Mouse (Mus musculus): ENCODE data around the gene Sds. TPM values are rescaled to one million over a fixed set of nuclear protein-coding genes. Genes with fewer than 3 reads are reported as not detected.

The Sds gene
- polyA plus RNA-seq, 1 experiment from 2014 or later, result not detected

DNA sequence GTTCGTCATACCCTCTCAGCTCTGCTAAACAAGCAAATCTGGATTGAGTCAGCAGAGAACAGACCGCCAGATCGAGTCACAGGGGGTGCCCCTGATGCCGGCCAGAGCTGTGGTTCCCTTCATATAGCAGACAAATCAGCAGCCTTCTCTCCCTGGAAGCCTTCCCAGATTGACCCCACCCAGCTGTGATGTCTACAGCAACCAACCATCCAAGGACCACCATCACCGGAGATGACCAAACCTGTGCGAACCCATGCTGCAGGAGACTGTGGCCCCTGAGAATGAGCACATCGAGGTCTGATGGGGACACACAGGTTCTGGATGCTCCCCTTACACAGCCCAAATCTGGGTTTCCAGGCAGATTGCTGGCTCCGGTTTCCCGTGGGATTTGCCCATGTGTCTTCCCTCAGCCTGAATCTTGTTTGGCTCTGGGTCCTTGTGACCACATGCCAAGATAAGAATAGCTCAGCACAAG lies 25.9 kb downstream of the Sds start:
- Histone ChIP-seq H3K4me1 (ENCODE audit: control insufficient read depth, insufficient read depth, low read length) (peaks cover 9% of the 10 kb centered on the region), H3K4me3 (ENCODE audit: low read depth, low read length) (peak overlapping the region; percentile 94), H3K36me3 (ENCODE audit: control insufficient read depth, insufficient read depth, low read length) (peaks cover 8% of the 10 kb centered on the region; the same call in 1 of the 2 replicates), H3K27ac (replicated peaks; ENCODE audit: low read depth, low read length) (no peak overlapping the region), H3K9ac (ENCODE audit: low read depth, low read length) (peak overlapping the region; percentile 92; the same call in 1 of the 2 replicates), H3K27me3 (replicated peaks; ENCODE audit: control insufficient read depth, insufficient read depth, low read length) (no peaks in the 10 kb centered on the region), H3K9me3 (ENCODE audit: control insufficient read depth, low read length) (no peaks in the 10 kb centered on the region), H3K4me2 (ENCODE audit: low read depth, low read length) (peak overlapping the region; percentile 92)
- DNase-seq (ENCODE audit: low spot score) (no peak), ATAC-seq (ENCODE audit: low read depth) (no peak)
- WGBS, result 57% methylated on average over 9 of the region's 9 CpGs

DNA sequence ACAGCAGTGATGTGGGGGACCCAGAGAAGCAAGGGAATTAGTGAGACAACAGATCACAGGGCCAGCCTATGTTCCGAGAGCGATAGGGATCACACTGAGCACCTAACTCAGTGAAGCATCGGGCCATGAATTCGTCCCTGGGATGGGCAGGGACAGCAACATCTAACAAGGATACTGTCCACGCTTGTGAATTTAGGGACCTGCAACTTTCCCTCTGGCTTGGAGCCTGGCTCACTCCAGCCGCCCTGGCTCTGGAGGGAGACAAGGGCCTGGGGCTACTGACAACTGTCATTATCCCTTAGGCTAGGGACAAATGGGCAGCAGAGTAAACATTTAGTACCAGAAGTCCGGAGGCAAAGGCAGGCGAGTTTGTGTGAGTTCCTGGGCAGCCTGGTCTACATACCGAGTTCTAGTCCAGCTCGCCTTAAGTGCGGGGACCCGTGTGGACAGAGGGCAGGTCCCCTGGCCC lies 26.4 kb downstream of the Sds start:
- Histone ChIP-seq H3K4me3 (ENCODE audit: low read depth, low read length) (peak overlapping the region; percentile 94), H3K27me3 (replicated peaks; ENCODE audit: control insufficient read depth, insufficient read depth, low read length) (no peaks in the 10 kb centered on the region), H3K4me1 (ENCODE audit: control insufficient read depth, insufficient read depth, low read length) (peaks cover 9% of the 10 kb centered on the region), H3K4me2 (ENCODE audit: low read depth, low read length) (peak overlapping the region; percentile 92), H3K9me3 (ENCODE audit: control insufficient read depth, low read length) (no peaks in the 10 kb centered on the region), H3K36me3 (ENCODE audit: control insufficient read depth, insufficient read depth, low read length) (peaks cover 7% of the 10 kb centered on the region; the same call in 1 of the 2 replicates), H3K27ac (replicated peaks; ENCODE audit: low read depth, low read length) (no peak overlapping the region), H3K9ac (ENCODE audit: low read depth, low read length) (peak overlapping the region; percentile 92)
- WGBS, result 4% methylated on average over 10 of the region's 12 CpGs
- no peak for ATAC-seq (ENCODE audit: low read depth)
- DNase-seq (ENCODE audit: low spot score), result no peak

- H3K9me3 ChIP-seq (ENCODE audit: control insufficient read depth, low read length), result no peaks in the 10 kb centered on the region
- H3K27ac ChIP-seq (replicated peaks; ENCODE audit: low read depth, low read length), result no peak within 1 kb of the TSS
- H3K4me1 ChIP-seq (ENCODE audit: control insufficient read depth, insufficient read depth, low read length), result peaks cover 9% of the 10 kb centered on the region
- no peaks in the 10 kb centered on the region for H3K27me3 ChIP-seq (replicated peaks; ENCODE audit: control insufficient read depth, insufficient read depth, low read length)
- DNase-seq (ENCODE audit: low spot score) (peak; percentile 94), ATAC-seq (ENCODE audit: low read depth) (peak; percentile 69)
- H3K4me3 ChIP-seq (ENCODE audit: low read depth, low read length), result peak within 1 kb of the TSS; percentile 94
- peaks cover 1% of the 10 kb centered on the region; the same call in 1 of the 2 replicates for H3K36me3 ChIP-seq (ENCODE audit: control insufficient read depth, insufficient read depth, low read length)
- peak within 1 kb of the TSS; percentile 92 for H3K4me2 ChIP-seq (ENCODE audit: low read depth, low read length)
- WGBS, result 0% methylated on average over 8 of the region's 55 CpGs
- peak within 1 kb of the TSS; percentile 92 for H3K9ac ChIP-seq (ENCODE audit: low read depth, low read length)
Observed at GRCm38 (mm10) chr5:120503144-120503795, 26.9 kb downstream of the Sds start, which contains the start of gene Plbd2. Gene Plbd2, minus strand, starts transcription at chr5:120503625.

- H3K27ac ChIP-seq (replicated peaks; ENCODE audit: low read depth, low read length), result no peak overlapping the region
- H3K9me3 ChIP-seq (ENCODE audit: control insufficient read depth, low read length), result no peaks in the 10 kb centered on the region
- peak; percentile 74 for DNase-seq (ENCODE audit: low spot score)
- 17% methylated on average over 16 of the region's 16 CpGs for WGBS
- H3K4me1 ChIP-seq (ENCODE audit: control insufficient read depth, insufficient read depth, low read length), result peaks cover 9% of the 10 kb centered on the region
- peak; percentile 35; the same call in 1 of the 2 replicates for ATAC-seq (ENCODE audit: low read depth)
- H3K27me3 ChIP-seq (replicated peaks; ENCODE audit: control insufficient read depth, insufficient read depth, low read length), result no peaks in the 10 kb centered on the region
- H3K36me3 ChIP-seq (ENCODE audit: control insufficient read depth, insufficient read depth, low read length), result no peaks in the 10 kb centered on the region
- H3K4me2 ChIP-seq (ENCODE audit: low read depth, low read length), result peak overlapping the region; percentile 33
- H3K4me3 ChIP-seq (ENCODE audit: low read depth, low read length), result no peak overlapping the region
- H3K9ac ChIP-seq (ENCODE audit: low read depth, low read length), result 0 out of 2 replicates have a peak overlapping the region, but pooled peaks have one; percentile 2
Observed at GRCm38 (mm10) chr5:120505368-120505767, 29.0 kb downstream of the Sds start.

- H3K27ac ChIP-seq (replicated peaks; ENCODE audit: low read depth, low read length), result no peak overlapping the region
- no peaks in the 10 kb centered on the region for H3K36me3 ChIP-seq (ENCODE audit: control insufficient read depth, insufficient read depth, low read length)
- no peaks in the 10 kb centered on the region for H3K9me3 ChIP-seq (ENCODE audit: control insufficient read depth, low read length)
- no peaks in the 10 kb centered on the region for H3K27me3 ChIP-seq (replicated peaks; ENCODE audit: control insufficient read depth, insufficient read depth, low read length)
- no peak overlapping the region for H3K4me2 ChIP-seq (ENCODE audit: low read depth, low read length)
- H3K4me1 ChIP-seq (ENCODE audit: control insufficient read depth, insufficient read depth, low read length), result peaks cover 9% of the 10 kb centered on the region
- no peak for DNase-seq (ENCODE audit: low spot score)
- ATAC-seq (ENCODE audit: low read depth), result no peak
- H3K4me3 ChIP-seq (ENCODE audit: low read depth, low read length), result no peak overlapping the region
- 0 out of 2 replicates have a peak overlapping the region, but pooled peaks have one; percentile 2 for H3K9ac ChIP-seq (ENCODE audit: low read depth, low read length)
- WGBS, result 73% methylated on average over 9 of the region's 9 CpGs
Observed at GRCm38 (mm10) chr5:120505781-120506180, 29.5 kb downstream of the Sds start.

- Histone ChIP-seq H3K4me2 (ENCODE audit: low read depth, low read length) (no peak overlapping the region), H3K36me3 (ENCODE audit: control insufficient read depth, insufficient read depth, low read length) (no peaks in the 10 kb centered on the region), H3K27me3 (replicated peaks; ENCODE audit: control insufficient read depth, insufficient read depth, low read length) (no peaks in the 10 kb centered on the region), H3K9ac (ENCODE audit: low read depth, low read length) (no peak overlapping the region), H3K4me1 (ENCODE audit: control insufficient read depth, insufficient read depth, low read length) (peaks cover 12% of the 10 kb centered on the region), H3K4me3 (ENCODE audit: low read depth, low read length) (no peak overlapping the region), H3K9me3 (ENCODE audit: control insufficient read depth, low read length) (no peaks in the 10 kb centered on the region), H3K27ac (replicated peaks; ENCODE audit: low read depth, low read length) (no peak overlapping the region)
- 44% methylated on average over 9 of the region's 9 CpGs for WGBS
- DNase-seq (ENCODE audit: low spot score) (peak; percentile 68), ATAC-seq (ENCODE audit: low read depth) (peak; percentile 7; the same call in 1 of the 2 replicates)
Observed at GRCm38 (mm10) chr5:120506490-120506889, 30.2 kb downstream of the Sds start.

- Histone ChIP-seq H3K4me1 (ENCODE audit: control insufficient read depth, insufficient read depth, low read length) (peaks cover 11% of the 10 kb centered on the region), H3K27me3 (replicated peaks; ENCODE audit: control insufficient read depth, insufficient read depth, low read length) (0 out of 2 replicates have a peak, but pooled peaks cover 5% of the 10 kb centered on the region), H3K9me3 (ENCODE audit: control insufficient read depth, low read length) (no peaks in the 10 kb centered on the region), H3K27ac (replicated peaks; ENCODE audit: low read depth, low read length) (no peak overlapping the region), H3K4me3 (ENCODE audit: low read depth, low read length) (no peak overlapping the region), H3K4me2 (ENCODE audit: low read depth, low read length) (no peak overlapping the region), H3K9ac (ENCODE audit: low read depth, low read length) (no peak overlapping the region), H3K36me3 (ENCODE audit: control insufficient read depth, insufficient read depth, low read length) (no peaks in the 10 kb centered on the region)
- 51% methylated on average over 4 of the region's 4 CpGs for WGBS
- ATAC-seq (ENCODE audit: low read depth) (no peak), DNase-seq (ENCODE audit: low spot score) (no peak)
Observed at GRCm38 (mm10) chr5:120507311-120507710, 31.0 kb downstream of the Sds start.

GRCm38 (mm10) chr5:120510982-120511642 lies 34.8 kb downstream of the Sds start, which contains the start of gene Slc8b1:
Gene Slc8b1, plus strand, starts transcription at chr5:120511168.
- Histone ChIP-seq H3K4me3 (ENCODE audit: low read depth, low read length) (peak within 1 kb of the TSS; percentile 56), H3K36me3 (ENCODE audit: control insufficient read depth, insufficient read depth, low read length) (no peaks in the 10 kb centered on the region), H3K27ac (replicated peaks; ENCODE audit: low read depth, low read length) (no peak within 1 kb of the TSS), H3K4me1 (ENCODE audit: control insufficient read depth, insufficient read depth, low read length) (peaks cover 19% of the 10 kb centered on the region), H3K4me2 (ENCODE audit: low read depth, low read length) (peak within 1 kb of the TSS; percentile 73), H3K9ac (ENCODE audit: low read depth, low read length) (peak within 1 kb of the TSS; percentile 62), H3K9me3 (ENCODE audit: control insufficient read depth, low read length) (no peaks in the 10 kb centered on the region), H3K27me3 (replicated peaks; ENCODE audit: control insufficient read depth, insufficient read depth, low read length) (0 out of 2 replicates have a peak, but pooled peaks cover 5% of the 10 kb centered on the region)
- peak; percentile 85 for ATAC-seq (ENCODE audit: low read depth)
- under 1% methylated on average over 27 of the region's 36 CpGs for WGBS
- DNase-seq (ENCODE audit: low spot score), result peak; percentile 94
